Mouse (Mus musculus): ENCODE data around the gene Rheb.
"Not testable (repeated sequence)": the region's sequence is repeated elsewhere in the genome, so short reads cannot be mapped to it uniquely, and the experiment has no call there.

The Rheb gene

GRCm38 (mm10) chr5:24841662-24842273 lies 656 bp downstream of the Rheb start:
- DNase-seq (ENCODE audit: low read depth, low spot score): no peak

- DNase-seq (ENCODE audit: low read depth, low spot score): peak; percentile 41
These were observed 1.4 kb downstream of the Rheb start for GRCm38 (mm10) chr5:24840975-24841431.

DNA sequence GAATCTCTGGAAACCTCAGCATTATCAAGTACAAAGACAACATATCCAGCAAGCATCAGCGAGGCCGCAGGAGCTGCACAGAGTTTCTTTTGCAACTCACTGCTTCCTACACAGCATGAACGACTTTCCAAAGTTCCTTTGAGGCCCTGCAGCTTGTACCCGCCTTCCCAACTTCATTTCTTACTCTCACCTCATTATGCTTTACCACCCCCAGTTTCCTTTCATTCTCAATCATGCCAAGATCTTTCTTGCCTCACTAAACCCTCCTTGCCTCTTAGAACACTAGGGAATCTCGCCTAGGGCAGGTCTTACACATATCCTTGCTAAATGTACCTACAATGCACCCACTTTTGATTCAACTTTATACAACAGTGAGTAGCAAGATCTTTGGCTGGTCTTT lies 7.9 kb downstream of the Rheb start:
- no peak for DNase-seq (ENCODE audit: low read depth, low spot score)

- DNase-seq (ENCODE audit: low read depth, low spot score): no peak
These were observed 10.5 kb downstream of the Rheb start for GRCm38 (mm10) chr5:24831912-24832311.

DNA sequence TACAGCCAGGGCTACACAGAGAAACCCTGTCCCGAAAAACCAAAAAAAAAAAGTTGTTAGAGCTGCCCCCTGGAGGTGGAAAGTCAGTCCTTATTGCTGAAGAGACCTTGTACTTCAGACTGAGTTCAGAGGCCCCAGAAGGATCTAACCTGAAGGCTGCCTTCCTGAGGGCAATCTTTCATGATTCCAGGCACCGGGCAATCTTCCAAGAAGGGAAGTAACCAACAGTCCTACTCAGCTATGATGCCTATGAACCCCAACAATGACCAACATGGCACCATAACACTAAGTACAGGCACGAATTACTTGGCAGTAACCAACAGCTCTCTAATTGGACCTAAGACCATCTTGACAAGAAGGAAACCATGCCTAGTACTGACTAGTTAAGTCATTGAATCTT lies 14.0 kb downstream of the Rheb start:
- no peak for DNase-seq (ENCODE audit: low read depth, low spot score)

GRCm38 (mm10) chr5:24827173-24827572 lies 15.3 kb downstream of the Rheb start:
- DNase-seq (ENCODE audit: low read depth, low spot score): no peak

GRCm38 (mm10) chr5:24826056-24826770 lies 16.2 kb downstream of the Rheb start:
- no peak for DNase-seq (ENCODE audit: low read depth, low spot score)

DNA sequence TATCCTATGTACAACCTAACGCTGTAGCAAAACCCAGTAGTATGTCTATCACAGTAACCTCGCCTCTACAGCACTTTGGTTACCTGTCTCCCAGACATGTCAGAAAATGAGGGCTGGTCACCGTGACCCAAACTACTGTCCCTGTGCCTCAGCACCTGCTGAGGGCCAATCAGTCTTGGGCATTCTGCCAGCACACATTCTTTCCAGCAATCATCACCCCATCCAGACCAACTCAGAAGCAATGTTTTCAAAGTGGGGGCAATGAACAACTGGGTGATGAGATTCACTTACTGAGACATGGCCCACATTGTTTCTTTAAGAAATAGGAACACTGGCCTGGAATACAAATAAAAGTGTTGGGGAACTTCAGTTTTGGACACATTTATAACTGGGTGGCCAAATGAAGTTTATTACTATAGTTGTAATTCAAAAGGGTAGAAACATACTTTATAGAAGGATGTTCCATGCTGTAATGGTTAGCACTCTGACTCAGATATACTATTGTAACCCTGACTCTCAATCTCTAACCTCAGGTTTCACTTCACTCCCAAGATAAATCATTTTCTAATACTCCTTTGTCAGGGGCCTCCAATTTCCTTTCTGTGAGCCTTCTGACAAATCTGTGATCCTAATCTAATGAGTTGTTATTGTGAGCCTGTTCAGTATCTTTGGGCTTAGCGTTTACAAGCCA lies 16.9 kb downstream of the Rheb start:
- DNase-seq (ENCODE audit: low read depth, low spot score): no peak

DNA sequence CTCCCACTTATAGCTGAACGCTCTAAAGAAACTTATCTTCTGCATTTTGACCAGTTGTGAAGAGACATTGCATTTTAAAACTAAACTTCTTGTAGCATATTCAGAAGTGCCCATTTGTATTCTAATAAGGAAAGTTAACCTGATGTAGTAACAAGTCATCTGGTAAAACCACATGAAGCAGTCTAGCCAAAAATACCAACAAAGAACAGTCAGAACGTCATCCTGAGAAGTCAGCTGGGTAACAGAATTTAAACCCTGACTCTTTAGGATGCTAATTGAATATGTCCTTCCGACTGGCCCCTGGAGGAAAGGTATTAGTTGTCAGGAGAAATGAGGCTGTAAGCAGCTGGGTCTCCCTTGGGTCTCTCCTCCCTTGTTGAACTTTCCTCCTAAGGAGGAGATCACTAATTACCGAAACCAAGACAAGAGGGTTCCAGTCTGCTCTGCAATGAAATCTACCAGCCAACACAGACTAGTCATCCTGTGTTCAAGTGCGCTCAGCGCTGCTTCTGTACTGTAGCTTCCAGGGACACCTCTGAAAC lies 18.5 kb downstream of the Rheb start:
- DNase-seq (ENCODE audit: low read depth, low spot score): no peak

DNA sequence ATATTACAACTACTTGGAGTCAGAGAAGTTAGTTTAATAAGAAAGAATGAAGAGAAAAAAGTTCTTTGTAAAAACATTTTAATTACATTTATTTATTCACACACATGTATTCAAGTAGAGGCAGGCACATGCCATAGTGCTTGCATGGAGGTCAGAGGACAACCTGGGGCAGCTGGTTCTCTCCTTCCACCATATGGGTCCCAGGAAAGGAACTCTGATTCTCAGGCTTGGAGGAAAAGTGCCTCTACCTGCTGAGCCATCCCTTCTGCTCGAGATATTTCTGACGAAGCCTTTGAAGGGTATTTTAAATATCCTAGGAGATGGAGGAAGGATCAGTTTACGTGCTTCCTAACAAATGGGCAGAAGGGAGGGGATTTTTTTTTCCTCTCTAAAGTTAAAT lies 19.6 kb downstream of the Rheb start:
- DNase-seq (ENCODE audit: low read depth, low spot score): no peak

GRCm38 (mm10) chr5:24822231-24822630 lies 20.2 kb downstream of the Rheb start:
- DNase-seq (ENCODE audit: low read depth, low spot score): not testable (repeated sequence)

DNA sequence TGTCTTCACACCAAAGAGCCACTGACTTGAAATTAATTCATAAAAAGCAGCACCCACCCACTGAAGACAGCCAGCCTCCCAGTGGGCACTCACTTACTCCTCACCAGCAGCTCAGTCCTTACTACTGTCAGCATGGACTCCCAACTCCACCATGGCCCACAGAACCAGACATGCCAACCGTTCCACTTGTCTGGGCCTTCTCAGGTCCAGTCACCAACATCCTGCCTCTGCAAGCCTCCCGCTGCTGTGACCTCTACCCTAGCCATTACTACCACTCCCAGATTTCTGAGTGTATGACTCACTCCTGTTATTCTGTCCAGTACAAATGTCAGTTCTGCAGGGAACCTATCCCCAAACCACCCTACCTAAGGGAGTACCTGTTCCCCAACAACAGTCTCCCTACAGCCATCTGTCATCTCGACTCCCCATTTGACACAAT lies 21.0 kb downstream of the Rheb start:
- DNase-seq (ENCODE audit: low read depth, low spot score): no peak

- DNase-seq (ENCODE audit: low read depth, low spot score): no peak
These were observed 21.8 kb downstream of the Rheb start for GRCm38 (mm10) chr5:24820627-24821026.

DNA sequence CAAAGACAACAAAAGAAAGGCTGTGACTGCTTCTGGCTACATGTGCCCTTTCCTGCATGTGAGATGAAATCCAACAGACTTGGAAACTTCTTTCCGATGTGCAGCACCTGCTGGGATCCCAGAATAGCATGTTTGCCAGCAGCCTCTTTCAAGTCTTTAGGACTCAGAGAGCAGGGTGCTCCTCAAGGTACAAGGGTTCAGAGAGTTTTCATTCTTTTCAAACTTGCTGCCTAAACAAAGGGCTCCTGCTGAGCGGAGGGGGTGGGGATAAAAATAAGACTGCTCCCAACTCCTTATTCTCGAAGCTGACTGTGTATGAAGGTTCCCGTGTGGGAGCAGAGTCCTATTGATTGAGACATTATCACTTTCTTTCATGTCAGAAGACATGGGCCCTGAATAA lies 25.2 kb downstream of the Rheb start:
- DNase-seq (ENCODE audit: low read depth, low spot score): no peak

DNA sequence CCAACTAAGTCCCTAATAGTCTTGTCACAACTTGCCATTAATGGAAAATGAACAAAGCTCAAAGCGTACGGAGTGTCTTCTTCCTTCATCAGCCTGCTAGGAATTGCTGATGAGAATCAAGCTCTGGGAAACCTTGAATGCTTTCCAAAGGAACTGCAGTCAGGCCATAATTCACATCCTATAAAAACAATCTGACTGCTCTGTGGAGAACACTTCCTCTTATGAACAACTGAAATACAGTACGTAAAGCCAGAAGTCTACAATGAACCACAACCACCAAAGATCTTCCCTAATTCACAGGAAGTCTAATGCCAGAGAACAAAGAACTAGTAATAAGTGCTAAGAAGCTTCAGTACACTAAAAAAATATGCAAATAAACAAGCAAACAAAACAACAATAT lies 28.5 kb downstream of the Rheb start:
- DNase-seq (ENCODE audit: low read depth, low spot score): no peak

GRCm38 (mm10) chr5:24813005-24813404 lies 29.4 kb downstream of the Rheb start:
- DNase-seq (ENCODE audit: low read depth, low spot score): no peak

- no peak for DNase-seq (ENCODE audit: low read depth, low spot score)
These were observed 37.2 kb downstream of the Rheb start for GRCm38 (mm10) chr5:24805222-24805621.

DNA sequence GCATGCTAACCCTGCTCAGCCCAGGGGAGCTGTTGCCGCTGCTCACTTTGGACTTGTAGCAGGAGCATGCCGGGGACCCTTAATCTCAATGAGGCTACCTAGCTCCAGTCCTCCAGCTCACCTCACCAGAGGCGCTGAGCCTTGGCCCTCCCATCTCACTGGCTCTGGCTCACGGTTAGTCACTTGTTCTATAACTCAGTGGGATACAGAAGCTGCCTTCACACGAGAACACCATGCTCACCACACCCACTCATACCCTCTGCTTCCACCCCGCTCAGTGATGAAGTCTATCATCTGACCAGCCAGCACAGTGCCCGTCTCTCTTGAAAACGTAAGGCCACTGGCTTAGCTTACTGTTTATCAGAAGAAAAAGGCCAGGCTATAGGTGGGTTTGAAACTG lies 37.8 kb downstream of the Rheb start:
- no peak for DNase-seq (ENCODE audit: low read depth, low spot score)

GRCm38 (mm10) chr5:24801841-24802624 lies 40.4 kb downstream of the Rheb start:
- DNase-seq (ENCODE audit: low read depth, low spot score): no peak

DNA sequence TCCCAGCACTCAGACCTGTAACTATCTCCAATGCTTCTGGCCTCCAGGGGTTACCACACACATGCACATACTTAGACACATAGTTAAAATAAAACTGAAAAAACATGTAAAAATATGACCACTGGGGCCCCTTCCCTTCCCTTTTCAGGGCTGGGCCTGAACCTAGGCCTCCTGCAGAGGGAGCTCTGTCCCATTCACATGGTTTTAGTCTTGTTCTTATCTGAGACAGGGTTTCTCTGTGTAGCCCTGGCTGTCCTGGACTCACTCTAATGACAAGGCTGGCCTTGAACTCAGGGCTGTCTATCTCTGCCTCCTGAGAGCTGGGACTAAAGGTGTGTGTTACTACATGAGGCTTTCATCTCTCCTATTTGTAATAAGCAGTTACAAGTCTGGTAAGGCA lies 42.0 kb downstream of the Rheb start:
- peak; percentile 55 for DNase-seq (ENCODE audit: low read depth, low spot score)

GRCm38 (mm10) chr5:24798639-24799038 lies 43.8 kb downstream of the Rheb start:
- no peak for DNase-seq (ENCODE audit: low read depth, low spot score)

GRCm38 (mm10) chr5:24797858-24798257 lies 44.6 kb downstream of the Rheb start:
- DNase-seq (ENCODE audit: low read depth, low spot score): peak; percentile 80
